Mouse (Mus musculus) MEL (cell line): ENCODE measurements at regions not wholly inside any gene's neighbourhood (a gene's known extent, or its start where the extent isn't known, plus 50 kb on each side); places are given as distances from the start of the nearest gene placed in this dataset.

Experiments
- CHD1 ChIP-seq: IDR thresholded peaks from 2 replicates; pipeline ENCODE4 v1.6.1; 2012; ENCODE audit warnings: low read depth, mild to moderate bottlenecking, inconsistent platforms, low read length, improper control_type of control experiment
- CTCF ChIP-seq, 3 experiments: IDR thresholded peaks in 2 of 3; conservative IDR thresholded peaks in 1 of 3; 2 replicates each; pipeline ENCODE4 v1.5.1; 2011 to 2012; ENCODE audit warnings: low read length in 3 of 3, low read depth in 2 of 3, mild to moderate bottlenecking in 2 of 3, improper control_type of control experiment in 1 of 3, inconsistent platforms in 1 of 3, mixed read lengths in 1 of 3, moderate library complexity in 1 of 3; ENCODE audit not compliant: control insufficient read depth in 1 of 3, insufficient read depth in 1 of 3, poor library complexity in 1 of 3, severe bottlenecking in 1 of 3
- ELF1 ChIP-seq: IDR thresholded peaks from 2 replicates; pipeline ENCODE4 v1.6.1; 2014; ENCODE audit warnings: low read depth, mild to moderate bottlenecking, inconsistent platforms, low read length, improper control_type of control experiment, moderate library complexity
- SMC3 ChIP-seq: IDR thresholded peaks from 2 replicates; pipeline ENCODE4 v1.6.1; 2011; ENCODE audit warnings: low read depth, low read length, improper control_type of control experiment

DNA sequence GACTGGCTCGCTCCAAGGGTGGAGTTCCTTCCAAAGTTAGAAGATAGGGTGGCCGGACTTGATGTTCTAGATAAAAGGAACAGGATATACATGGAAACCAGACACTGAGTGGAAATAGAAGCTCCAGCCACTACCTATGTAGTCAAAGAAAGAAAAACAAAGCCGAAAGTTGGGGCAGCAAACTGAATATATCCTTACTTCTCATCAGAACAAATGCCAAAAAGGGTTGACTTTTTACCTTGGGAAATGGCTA lies 88.5 kb upstream of the Cep85l start:
- no peak for TF ChIP-seq ELF1
- TF ChIP-seq CTCF (IDR thresholded peaks at IDR 0.05 in 2 of 3, conservative IDR thresholded peaks at IDR 0.05 in 1 of 3; ENCODE audit: control insufficient read depth in 1 of 3, insufficient read depth in 1 of 3, low read depth in 2 of 3, low read length in 3 of 3, poor library complexity in 1 of 3, severe bottlenecking in 1 of 3), result no peak
- no peak for TF ChIP-seq CHD1
- TF ChIP-seq SMC3, result no peak
